Mouse (Mus musculus) left cerebral cortex, postnatal 36 days (tissue): ENCODE measurements around the gene Gm5798. TPM values are rescaled to one million over a fixed set of nuclear protein-coding genes. Genes with fewer than 3 reads are reported as not detected.
"Not testable (repeated sequence)": the region's sequence is repeated elsewhere in the genome, so short reads cannot be mapped to it uniquely, and the experiment has no call there.

Experiments used
- DNase-seq, 2 experiments: peaks; one replicate each; pipeline ENCODE4 v3.0.0; 2021 to 2022; ENCODE audit warnings: low spot score in 2 of 2, mixed read lengths in 1 of 2
- intact Hi-C: fragments of 180-260 bp; cut with DNase I; formaldehyde crosslinking; loops from one replicate; pipeline ENCODE4 v1.15.1; 2025
- total RNA-seq, 2 experiments: library from RNA; stranded (reverse); gene quantifications; 2 replicates each; pipeline ENCODE4 v1.2.3; 2021

Gm5798 gene
- not detected for total RNA-seq

DNA sequence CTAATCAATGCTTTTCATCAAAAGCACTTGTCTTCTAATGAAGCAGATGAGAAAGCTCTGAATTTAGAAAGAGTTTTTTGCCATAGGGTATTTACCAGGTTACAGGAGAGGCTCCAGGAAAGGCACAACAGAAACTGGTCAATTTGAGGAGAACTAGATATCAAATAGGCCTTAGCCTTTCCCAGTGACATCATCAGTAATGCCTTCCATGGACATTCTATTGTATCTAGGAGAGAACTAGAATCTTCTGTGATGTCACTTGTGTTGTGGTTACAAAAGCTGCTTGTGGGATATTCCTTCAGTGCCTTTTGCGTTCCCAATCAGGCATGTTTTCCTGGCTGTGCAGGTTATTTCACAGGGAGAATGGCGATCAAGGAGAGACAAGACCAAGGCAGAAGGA is at the start of gene Gm5798:
Gene Gm5798 (plus strand): TSS at position 301 of the 400 bp plus-strand sequence.
- intact Hi-C loops, DNase-seq: not testable (repeated sequence)

DNA sequence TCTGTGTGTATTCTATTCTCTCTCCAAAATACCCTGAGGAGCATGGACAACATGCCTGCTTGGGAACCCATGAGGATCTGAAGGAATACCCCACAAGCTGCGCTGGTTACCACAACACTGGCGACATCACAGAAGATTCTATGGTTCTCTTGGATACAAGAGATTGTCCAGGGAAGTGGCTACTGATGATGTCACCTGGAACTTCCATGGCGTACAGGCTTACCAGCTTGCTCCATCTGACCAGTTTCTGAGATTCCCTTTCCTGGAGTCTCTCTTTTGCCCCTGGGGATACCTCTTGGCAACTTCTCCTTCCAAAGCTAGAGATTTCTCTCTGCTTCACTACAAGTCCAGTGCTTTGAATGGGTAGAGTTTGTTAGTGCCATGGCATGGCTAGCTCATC is 37.9 kb downstream of the Gm5798 start, which contains the start of gene Gm7945:
Gene Gm7945 (minus strand): TSS at position 101 of the 400 bp plus-strand sequence.
- DNase-seq, intact Hi-C loops: not testable (repeated sequence)

Other genes starting within 250 kb of the Gm5798 start
- not detected for gene Mat1a, start 243.6 kb upstream of the Gm5798 start, total RNA-seq
- gene Sftpa1, start 216.8 kb upstream of the Gm5798 start, total RNA-seq, result not detected
- not detected for gene Mbl1, start 197.2 kb upstream of the Gm5798 start, total RNA-seq
- gene Sftpd, start 163.5 kb upstream of the Gm5798 start, total RNA-seq, result not detected
- gene Gm2832, start 69.8 kb upstream of the Gm5798 start, total RNA-seq, result under 1 TPM; 0.39 to 0.61 TPM
- gene Gm7945, start 37.8 kb downstream of the Gm5798 start, total RNA-seq, result not detected
- gene Gm6482, start 59.7 kb downstream of the Gm5798 start, total RNA-seq, result not detected
- gene Gm7954, start 104.9 kb downstream of the Gm5798 start, total RNA-seq, result not detected
- not detected for gene Gm3486, start 140.9 kb downstream of the Gm5798 start, total RNA-seq
- gene Gm7970, start 207.0 kb downstream of the Gm5798 start, total RNA-seq, result not detected
- not detected for gene 1700049E17Rik2, start 224.6 kb downstream of the Gm5798 start, total RNA-seq